Mouse (Mus musculus): ENCODE measurements around the gene Pacsin2.

GRCm38 (mm10) chr15:83430986-83431763, 33.2 kb downstream of the Pacsin2 start:
- TF ChIP-seq GATA1 (IDR thresholded peaks at IDR 0.05; ENCODE audit: borderline replicate concordance, low read length) (no peak), CTCF (IDR thresholded peaks at IDR 0.05; ENCODE audit: low read depth, low read length) (no peak), GATA2 (IDR thresholded peaks at IDR 0.05; ENCODE audit: borderline replicate concordance, low read depth, low read length) (no peak), TAL1 (conservative IDR thresholded peaks at IDR 0.05; ENCODE audit: low read depth, low read length) (no peak), POLR2AphosphoS5 (IDR thresholded peaks at IDR 0.05; ENCODE audit: insufficient replicate concordance, low read depth, low read length) (no peak)

Measured in G1E (cell line).